8 mouse cellular contexts compared by ENCODE assay signal in genomic region chr10:130363438-130364164, GRCm38 (mm10). TPM values are rescaled to one million over a fixed set of nuclear protein-coding genes. Genes with fewer than 3 reads are reported as not detected.
DNase-seq lines count a peak whose midpoint lies in the region; ATAC-seq and TF ChIP-seq lines count a peak whose summit lies in the region.

No protein-coding gene starts in this region.

- no peak overlapping the region for H3K4me2 ChIP-seq in liver, embryonic 12.5 days
- no peak overlapping the region for H3K4me2 ChIP-seq in midbrain, postnatal 0 days (ENCODE audit: low read depth, low read length, poor library complexity, severe bottlenecking)

- ATAC-seq in liver, embryonic 12.5 days: no peak
- ATAC-seq in midbrain, postnatal 0 days (ENCODE audit: low FRiP score): peak; percentile 60; the same call in 1 of the 2 replicates
- ATAC-seq in cerebellum, adult (ENCODE audit: insufficient number of reproducible peaks, low FRiP score, low TSS enrichment): no peak

- H3K27me3 ChIP-seq in liver, adult 2 months (ENCODE audit: control insufficient read depth, insufficient read depth, low read length): no peaks in the 10 kb centered on the region
- no peaks in the 10 kb centered on the region for H3K27me3 ChIP-seq in liver, embryonic 12.5 days (replicated peaks)
- no peaks in the 10 kb centered on the region for H3K27me3 ChIP-seq in midbrain, postnatal 0 days (ENCODE audit: insufficient read depth, low read length)

- no peaks in the 10 kb centered on the region for H3K4me1 ChIP-seq in liver, adult 2 months (ENCODE audit: control insufficient read depth, insufficient read depth, low read length)
- no peaks in the 10 kb centered on the region for H3K4me1 ChIP-seq in liver, embryonic 12.5 days
- no peaks in the 10 kb centered on the region for H3K4me1 ChIP-seq in midbrain, postnatal 0 days (ENCODE audit: insufficient read depth, low read length)

- no peak overlapping the region for H3K4me3 ChIP-seq in liver, adult 2 months (ENCODE audit: insufficient read depth, low read depth, low read length)
- no peak overlapping the region for H3K4me3 ChIP-seq in liver, embryonic 12.5 days
- H3K4me3 ChIP-seq in midbrain, postnatal 0 days (ENCODE audit: low read depth, low read length): no peak overlapping the region

- no peaks in the 10 kb centered on the region for H3K79me2 ChIP-seq in liver, adult 2 months (ENCODE audit: control insufficient read depth, insufficient read depth, low read length)

- no peaks in the 10 kb centered on the region for H3K9me3 ChIP-seq in liver, embryonic 12.5 days (replicated peaks)
- no peaks in the 10 kb centered on the region for H3K9me3 ChIP-seq in midbrain, postnatal 0 days (ENCODE audit: low read length)

- H3K9ac ChIP-seq in liver, adult 2 months (ENCODE audit: low read depth, low read length): no peak overlapping the region
- no peak overlapping the region for H3K9ac ChIP-seq in liver, embryonic 12.5 days
- H3K9ac ChIP-seq in midbrain, postnatal 0 days (replicated peaks; ENCODE audit: low read length, poor library complexity, severe bottlenecking): no peak overlapping the region

- no peak overlapping the region for H3K27ac ChIP-seq in liver, adult 2 months (replicated peaks; ENCODE audit: insufficient read depth, low read depth, low read length)
- no peak overlapping the region for H3K27ac ChIP-seq in liver, embryonic 12.5 days
- H3K27ac ChIP-seq in midbrain, postnatal 0 days (ENCODE audit: low read depth, low read length): no peak overlapping the region

- DNase-seq in liver, adult 2 months (ENCODE audit: extremely low read depth, low read depth, low spot score): peak; percentile 48
- peak; percentile 5 for DNase-seq in WW6 (ENCODE audit: low read depth, low spot score)
- DNase-seq in forelimb bud, embryonic 11.5 days (ENCODE audit: low read depth, low spot score): peak; percentile 37
- peak; percentile 69 for DNase-seq in midbrain, postnatal 0 days (ENCODE audit: low spot score)
- no peak for DNase-seq in adrenal gland, postnatal 25 days
- no peak for DNase-seq in layer of hippocampus, postnatal 25 days (ENCODE audit: extremely low spot score in 1 of 2, low spot score in 1 of 2)

- H3K36me3 ChIP-seq in liver, adult 2 months (ENCODE audit: control insufficient read depth, insufficient read depth, low read length): no peaks in the 10 kb centered on the region
- no peaks in the 10 kb centered on the region for H3K36me3 ChIP-seq in liver, embryonic 12.5 days
- no peaks in the 10 kb centered on the region for H3K36me3 ChIP-seq in midbrain, postnatal 0 days (ENCODE audit: insufficient read depth, low read length)

- 54% methylated on average over 2 of the region's 2 CpGs for WGBS in liver, adult 2 months
- 45% methylated on average over 2 of the region's 2 CpGs for WGBS in liver, embryonic 12.5 days (ENCODE audit: insufficient replicate concordance)
- WGBS in midbrain, postnatal 0 days: 62% methylated on average over 2 of the region's 2 CpGs

- TF ChIP-seq POLR2A in liver, adult 2 months (IDR thresholded peaks at IDR 0.05; ENCODE audit: extremely low read depth, insufficient read depth, low read length): no peak

- TF ChIP-seq CTCF in liver, adult 2 months (IDR thresholded peaks at IDR 0.05; ENCODE audit: low read depth, low read length): peak; percentile 51
- peak; percentile 76 for TF ChIP-seq CTCF in midbrain, postnatal 0 days (IDR thresholded peaks at IDR 0.05)

RNA-seq across cellular contexts. Expression of gene Vmn2r84, which starts 30.5 kb away (rescaled TPM):
- total RNA-seq in liver, adult 2 months (2014; rRNA removed): not detected in 2 replicates
- not detected in 2 replicates for polyA plus RNA-seq in liver, adult 2 months (2012; rRNA removed)
- 0.01 and 0.02 TPM in 2 replicates for polyA plus RNA-seq in liver, embryonic 12.5 days (2016; fragmentation: Nextera tagmentation; extraction: Ambion mirVana)
- total RNA-seq in midbrain, postnatal 0 days (2014; rRNA removed): 0.05 and 0.28 TPM in 2 replicates
- 0.02 TPM in 1 of 2 replicates, not detected in the other for polyA plus RNA-seq in midbrain, postnatal 0 days (2015; fragmentation: Nextera tagmentation; extraction: Ambion mirVana)
- not detected in 2 replicates for total RNA-seq in adrenal gland, postnatal 25 days (2021)
- total RNA-seq in layer of hippocampus, postnatal 25 days (2021): under 1 TPM; 0.10 to 0.16 TPM

RNA-seq across cellular contexts. Expression of gene Tespa1, which starts 40.9 kb away (rescaled TPM):
- 0.74 and 1.0 TPM in 2 replicates for total RNA-seq in liver, adult 2 months (2014; rRNA removed)
- polyA plus RNA-seq in liver, adult 2 months (2012; rRNA removed): 0.06 and 0.11 TPM in 2 replicates
- 3.8 and 3.9 TPM in 2 replicates for polyA plus RNA-seq in liver, embryonic 12.5 days (2016; fragmentation: Nextera tagmentation; extraction: Ambion mirVana)
- not detected in 2 replicates for total RNA-seq in midbrain, postnatal 0 days (2014; rRNA removed)
- not detected in 2 replicates for polyA plus RNA-seq in midbrain, postnatal 0 days (2015; fragmentation: Nextera tagmentation; extraction: Ambion mirVana)
- 0.46 TPM in 1 of 2 replicates, not detected in the other for total RNA-seq in adrenal gland, postnatal 25 days (2021)
- 1 to 10 TPM; 1.3 to 1.6 TPM for total RNA-seq in layer of hippocampus, postnatal 25 days (2021)

Comparison
In these comparisons a context has a peak if more than half of its experiments do, and no peak if none do; other contexts are left out.
1. DNase-seq: peak in liver, adult 2 months (single experiment), WW6 (single experiment), forelimb bud, embryonic 11.5 days (single experiment) and midbrain, postnatal 0 days (single experiment); none in adrenal gland, postnatal 25 days (single experiment) and layer of hippocampus, postnatal 25 days (0 of 2).